Mouse (Mus musculus) right cerebral cortex, adult 2 months (tissue): Measurements from ENCODE around the gene Pet100.
"Not testable (repeated sequence)": the region's sequence is repeated elsewhere in the genome, so short reads cannot be mapped to it uniquely, and the experiment has no call there.

Source experiments
- DNase-seq, 2 experiments: peaks; one replicate each; pipeline ENCODE4 v3.0.0; 2021 to 2022; ENCODE audit warnings: low spot score in 2 of 2

Gene Pet100

DNA sequence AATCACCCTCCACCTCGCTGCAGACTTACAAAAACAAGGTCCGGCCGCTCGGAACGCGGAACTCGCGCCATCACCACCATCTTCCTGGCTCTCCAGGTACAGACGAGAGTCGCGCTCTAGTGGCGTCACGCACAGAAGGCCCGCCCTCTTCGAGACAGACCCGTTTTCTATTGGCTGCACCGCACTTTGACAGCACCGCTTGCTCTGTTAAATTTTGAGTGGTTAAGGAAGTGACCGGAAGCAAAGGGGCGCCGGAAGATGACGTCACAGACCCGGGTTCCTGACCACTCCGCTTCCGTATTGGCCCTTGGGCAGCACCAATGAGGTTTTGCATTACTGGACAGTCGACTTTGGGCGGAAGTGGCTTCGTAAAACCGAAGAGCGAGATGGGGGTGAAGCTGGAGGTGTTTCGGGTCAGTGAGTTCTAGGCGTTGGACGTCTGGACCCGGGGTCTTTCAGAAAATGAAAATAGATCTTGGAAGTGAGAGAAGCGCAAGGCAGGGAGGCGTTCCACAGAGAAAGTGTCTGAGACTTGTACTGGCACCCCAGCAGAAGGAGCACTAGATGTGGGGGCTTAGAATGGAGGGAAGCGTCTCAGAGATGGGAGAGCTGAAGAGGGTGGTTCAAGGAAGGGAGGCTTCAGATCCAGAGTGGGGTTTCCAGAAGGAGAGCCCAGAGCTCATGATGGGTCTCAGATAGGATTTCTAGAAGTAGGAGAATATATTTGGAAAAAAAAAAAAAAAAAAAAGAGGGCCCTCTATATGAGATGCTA is at the start of gene Pet100, which contains the start of gene Xab2:
TSS of gene Pet100 (plus strand) at position 350 of the 772 bp plus-strand sequence.
TSS of gene Xab2 (minus strand) at position 118 of the 772 bp plus-strand sequence.
- DNase-seq = peak; percentile 99 to 100

DNA sequence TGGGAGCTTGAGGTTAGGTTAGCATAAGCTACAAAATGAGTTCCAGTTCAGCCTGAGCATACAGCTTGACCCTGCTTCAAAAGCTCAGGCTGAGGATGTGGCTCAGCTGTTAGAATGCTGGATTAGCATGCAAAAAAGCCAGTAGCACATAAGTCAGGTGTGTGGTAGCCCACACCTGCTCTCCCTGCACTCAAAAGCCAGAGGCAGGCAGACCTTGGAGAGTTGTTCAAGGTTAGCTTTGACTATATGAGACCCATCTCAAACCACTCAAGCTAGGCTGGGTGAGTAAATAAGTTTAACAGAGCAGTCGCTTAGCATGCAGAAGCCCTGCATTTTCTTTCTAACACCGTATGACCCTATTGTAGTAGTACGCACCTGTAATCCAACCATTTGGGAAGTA is 46.8 kb upstream of the Pet100 start:
- DNase-seq = no peak

DNA sequence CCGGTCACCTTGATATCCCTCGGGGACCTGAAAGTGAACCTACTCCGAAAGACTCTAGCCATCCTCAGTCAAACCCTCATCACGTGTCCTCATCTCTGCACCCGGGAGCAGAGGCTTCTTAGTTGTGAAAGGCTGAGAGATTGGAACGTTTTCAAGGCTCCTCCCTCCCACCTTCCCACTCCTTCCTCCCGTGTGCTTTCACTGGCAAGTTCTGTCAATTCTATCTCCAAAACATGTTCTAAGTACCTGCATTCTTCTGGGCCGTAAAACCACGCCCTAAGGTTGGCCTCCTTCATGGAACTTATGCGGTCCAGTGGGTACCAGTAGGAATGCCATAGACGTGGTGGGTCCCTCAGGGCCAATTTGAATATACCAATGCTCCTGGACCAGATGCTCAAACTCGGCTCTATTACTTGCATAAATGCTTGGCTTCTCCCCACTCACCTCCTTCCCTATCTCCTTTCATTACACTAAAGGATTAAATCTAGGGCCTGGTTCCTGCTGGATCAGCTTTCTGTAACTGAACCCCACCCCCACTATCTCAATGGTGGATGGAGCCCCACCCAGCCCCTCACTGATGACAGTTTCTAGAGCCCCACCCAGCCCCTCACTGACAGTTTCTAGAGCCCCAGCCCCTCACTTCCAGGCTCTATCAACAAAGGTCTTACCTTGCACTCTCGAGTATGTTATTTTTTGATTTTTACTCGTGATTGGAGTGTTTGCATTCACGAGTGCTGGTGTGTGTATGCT is 45.0 kb upstream of the Pet100 start:
- DNase-seq = no peak

DNA sequence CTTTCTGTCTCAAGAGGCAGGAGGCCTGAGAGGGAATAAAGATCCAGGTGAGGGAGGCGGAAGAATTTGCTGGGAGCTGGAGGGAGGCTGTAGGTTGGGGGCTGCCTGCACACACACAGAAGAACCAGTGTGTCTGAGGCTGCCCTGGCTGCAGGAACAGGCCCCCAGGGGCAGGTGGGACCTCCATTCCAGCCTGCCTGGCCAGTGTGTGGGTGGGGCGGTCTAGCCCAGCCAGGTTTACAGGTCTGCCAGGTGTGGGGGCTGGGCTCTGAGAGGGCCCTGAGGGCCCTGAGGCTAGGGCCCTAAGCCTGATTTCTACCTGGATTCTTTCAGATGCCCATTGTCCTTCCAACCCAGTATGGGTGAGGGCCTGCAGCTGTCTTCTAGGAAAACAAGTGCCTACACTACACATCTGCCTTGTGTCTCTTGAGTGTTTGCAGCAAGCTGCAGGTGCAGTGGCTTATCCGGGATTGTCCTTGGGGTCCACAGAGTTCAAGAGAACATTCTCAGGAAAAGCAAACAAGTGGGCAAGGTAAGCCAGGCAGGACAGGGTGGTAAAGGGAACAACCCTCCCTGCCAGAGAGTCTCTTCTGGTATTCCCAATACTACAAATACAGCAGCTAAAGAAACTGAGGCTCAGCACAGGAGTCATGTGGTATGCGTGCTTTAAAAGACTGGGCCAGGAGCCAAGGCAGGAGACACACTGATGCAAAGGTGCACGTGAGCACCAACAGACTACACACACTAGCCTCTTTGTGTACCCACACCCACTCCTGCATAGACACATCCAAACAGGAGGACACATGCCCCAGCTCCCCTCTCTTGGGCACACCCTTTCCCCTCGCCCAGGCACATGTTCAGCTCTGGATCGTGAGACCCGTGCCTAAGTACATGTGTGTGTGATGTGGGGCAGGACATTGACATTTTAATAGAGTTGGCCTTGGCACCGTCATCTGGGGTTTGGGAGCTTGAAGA is 41.7 kb upstream of the Pet100 start:
- DNase-seq = no peak

DNA sequence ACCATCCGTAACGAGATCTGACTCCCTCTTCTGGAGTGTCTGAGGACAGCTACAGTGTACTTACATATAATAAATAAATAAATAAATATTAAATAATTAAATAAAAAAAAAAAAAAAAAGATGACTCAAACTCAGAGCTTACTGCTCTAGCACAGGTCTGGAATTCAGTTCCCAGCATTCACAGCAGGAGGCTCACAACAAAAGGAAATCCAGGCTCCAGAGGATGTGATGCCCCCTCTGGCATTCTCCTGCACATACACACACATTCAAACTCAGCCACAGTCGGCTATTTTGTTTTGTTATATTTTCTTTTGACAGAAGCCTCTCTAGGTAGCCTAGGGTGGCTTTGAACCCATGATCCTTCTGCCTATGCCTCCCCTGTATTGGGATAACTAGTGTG is 39.4 kb upstream of the Pet100 start:
- DNase-seq = not testable (repeated sequence)

DNA sequence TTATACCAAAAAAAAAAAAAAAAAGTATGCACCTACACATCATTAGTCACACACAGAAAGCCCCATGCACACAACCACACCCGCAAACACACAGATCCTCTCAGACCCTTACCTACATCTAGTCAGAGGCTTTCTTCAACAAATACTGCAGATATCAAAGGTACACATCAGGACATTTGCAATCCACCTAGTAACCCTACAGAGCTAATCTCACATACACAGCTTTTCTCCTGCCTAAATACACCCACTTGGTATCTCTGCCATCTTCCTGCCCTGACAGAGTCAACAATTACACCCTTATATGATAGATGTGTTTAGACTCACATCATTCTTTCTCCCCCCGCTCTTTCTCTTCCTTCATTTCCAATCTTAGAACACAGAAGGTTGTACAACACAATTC is 34.9 kb upstream of the Pet100 start:
- no peak for DNase-seq

DNA sequence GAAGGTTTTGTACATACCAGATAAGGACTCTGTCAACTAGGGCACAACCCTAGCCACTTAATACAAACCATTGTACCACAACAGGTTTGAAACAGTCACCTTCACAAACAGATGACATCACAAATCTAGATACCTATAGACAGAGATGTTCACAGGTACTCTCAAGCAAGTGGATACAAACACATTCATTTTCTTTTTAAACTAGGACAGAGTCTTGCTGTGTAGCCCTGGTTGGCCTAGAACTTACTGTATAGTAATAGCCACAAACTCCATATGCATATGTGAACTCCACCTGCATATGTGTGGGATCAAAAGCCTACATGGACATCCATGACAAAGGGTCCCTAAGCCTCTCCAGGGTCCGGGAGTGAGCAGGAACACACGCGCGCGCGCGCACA is 34.4 kb upstream of the Pet100 start, which contains the start of gene Camsap3:
TSS of gene Camsap3 (plus strand) at position 301 of the 398 bp plus-strand sequence.
- no peak for DNase-seq

DNA sequence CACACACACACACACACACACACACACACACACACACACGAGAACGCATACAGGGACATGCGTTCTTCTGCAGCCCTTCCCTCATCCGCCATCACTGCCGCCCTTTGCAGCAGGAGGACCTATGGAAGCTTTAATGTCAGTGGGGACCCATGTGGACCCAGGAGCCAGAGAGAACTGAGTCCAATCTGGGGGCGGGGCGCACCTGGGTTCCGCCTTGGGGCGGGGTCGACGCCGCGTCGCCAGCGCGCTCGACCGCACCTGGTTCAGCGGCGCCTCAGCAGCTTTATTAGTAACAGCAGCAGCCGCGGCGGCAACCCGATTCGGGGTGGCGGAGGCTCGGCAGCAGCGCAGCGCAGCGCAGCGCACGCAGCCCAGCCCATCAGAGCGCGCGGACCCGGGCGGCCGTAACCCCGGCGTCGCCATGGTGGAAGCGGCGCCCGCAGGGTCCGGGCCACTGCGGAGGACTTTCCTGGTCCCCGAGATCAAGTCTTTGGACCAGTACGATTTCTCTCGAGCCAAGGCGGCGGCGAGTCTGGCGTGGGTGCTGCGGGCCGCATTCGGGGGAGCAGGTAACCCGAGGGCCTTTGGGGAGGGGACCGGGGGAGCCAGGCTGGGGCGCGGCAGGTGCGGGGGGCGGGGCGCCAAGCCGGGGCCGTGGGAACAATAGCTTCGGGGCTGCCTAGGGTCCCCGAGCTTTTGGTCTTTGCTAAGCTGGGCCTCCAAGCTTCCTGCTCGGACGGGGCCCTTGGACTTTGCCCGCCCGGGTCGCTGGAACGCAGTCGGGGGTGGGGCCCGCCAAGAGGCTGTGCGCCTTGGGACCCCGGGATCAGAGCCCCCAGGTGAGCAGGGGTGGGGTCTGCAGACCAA is 33.7 kb upstream of the Pet100 start:
- DNase-seq = peak; percentile 72 to 78

DNA sequence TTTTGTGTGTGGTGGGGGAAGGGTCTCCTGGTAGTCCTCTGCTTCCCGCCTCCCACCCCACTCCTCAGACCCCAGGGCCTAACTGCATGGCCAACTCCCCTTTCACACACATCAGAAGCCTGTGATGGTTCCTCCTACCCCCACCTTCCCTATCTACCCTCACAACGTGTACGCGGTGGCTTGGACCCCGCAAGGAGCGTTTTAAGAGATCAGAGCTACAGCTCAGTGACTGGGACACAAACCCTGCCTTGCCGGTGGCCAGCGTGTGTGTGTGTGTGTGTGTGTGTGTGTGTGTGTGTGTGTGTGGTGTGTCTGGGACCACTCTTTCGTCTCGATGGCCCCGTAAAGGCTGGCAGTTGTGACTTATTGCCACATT is 33.1 kb upstream of the Pet100 start:
- peak in 1 of 2 experiments; percentile 39 for DNase-seq

DNA sequence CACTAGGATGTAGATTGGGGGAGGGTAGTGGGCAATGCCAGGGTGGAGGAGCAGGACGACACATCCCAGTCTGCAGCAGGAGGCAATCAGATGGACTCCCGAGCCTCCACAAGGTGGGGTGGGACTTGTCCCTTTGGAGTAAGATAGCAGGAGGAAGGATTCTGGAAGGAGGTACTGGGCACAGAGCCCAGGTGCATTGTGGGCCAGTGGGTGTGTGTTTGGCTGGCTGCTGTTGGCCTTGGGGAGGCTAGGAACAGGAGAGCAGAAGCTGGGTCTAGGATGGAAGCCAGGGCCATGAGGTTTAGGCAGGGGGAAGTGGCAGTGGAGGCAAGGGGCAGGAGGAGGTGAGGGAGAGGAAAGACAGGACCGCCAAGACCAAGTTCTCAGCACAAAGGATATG is 27.9 kb upstream of the Pet100 start:
- no peak for DNase-seq

DNA sequence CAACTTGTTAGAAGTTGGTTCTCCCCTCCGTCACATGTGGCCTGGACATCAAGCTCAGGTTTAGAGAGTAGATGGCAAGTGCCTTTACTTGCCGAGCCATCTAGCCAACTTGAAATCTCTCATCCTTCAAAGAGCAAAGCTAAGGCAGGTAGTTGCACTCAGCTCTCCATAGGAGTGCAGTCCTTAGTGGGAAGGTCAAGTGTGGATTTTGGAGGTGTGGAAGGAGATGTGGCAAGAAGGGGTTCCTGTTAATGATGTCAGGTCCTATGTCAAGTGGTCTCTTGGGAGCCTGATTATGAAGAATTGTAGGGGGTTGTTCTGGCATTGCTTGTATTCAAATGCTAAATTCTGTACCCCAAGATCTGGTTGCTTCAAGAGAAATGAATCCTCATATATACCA is 26.9 kb upstream of the Pet100 start:
- DNase-seq = no peak

DNA sequence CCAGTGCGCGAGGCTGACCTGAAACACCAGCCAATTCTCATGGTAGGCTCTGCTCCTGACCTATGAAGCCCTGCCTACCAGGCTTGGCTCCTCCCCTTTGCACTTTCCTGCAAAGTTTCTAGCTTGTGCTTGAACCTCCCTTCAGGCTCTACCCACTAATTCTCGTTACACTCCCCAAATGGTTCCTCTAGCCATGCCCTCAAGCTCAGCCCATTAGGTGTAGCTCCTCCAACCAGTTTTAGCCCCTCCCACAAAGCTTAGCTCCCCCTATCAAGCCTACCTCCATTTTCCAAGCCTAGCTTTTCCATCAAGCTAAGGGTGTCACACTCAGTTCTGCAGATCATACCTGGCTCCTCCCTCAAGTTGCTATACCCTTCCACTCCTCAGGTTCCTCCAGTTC is 23.3 kb upstream of the Pet100 start:
- DNase-seq = no peak

DNA sequence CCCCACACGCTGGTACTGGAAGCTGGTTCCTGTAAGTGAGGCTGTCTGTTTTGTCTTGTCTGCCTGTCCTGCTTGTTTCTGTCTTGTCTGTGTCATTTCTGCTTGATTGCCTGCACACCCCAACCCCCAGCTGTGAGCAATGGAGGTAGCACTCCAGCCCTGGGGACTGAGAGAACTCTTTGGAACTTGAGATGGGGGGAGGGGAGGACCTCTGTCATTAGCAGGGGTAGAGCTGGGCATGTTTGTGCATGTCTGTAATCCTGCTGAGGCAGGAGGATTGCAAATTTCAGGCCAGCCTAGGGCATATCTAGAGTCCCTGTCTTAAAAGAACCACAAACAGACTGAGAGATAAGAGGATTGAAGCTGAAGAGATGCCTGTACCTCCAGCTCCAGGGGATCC is 22.1 kb upstream of the Pet100 start:
- DNase-seq = no peak

DNA sequence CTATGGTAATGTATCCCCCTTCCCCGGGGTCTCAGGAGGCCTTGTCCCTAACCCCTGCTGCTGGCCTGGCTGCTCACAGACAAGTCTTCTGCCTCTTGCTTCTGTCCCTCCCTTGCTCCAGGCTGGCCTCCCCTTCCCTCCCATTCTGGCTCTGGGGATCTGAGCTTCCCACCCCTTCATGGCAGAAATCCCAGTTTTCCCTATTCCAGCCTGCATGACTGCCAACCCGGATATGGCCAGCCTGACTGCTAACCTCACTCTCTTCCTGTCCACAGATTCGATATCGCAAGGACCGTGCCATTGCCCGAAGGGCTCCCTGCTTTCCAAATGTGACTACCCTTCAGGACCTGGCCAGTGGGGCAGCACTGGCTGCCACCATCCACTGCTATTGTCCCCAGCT is 20.9 kb upstream of the Pet100 start:
- no peak for DNase-seq

DNA sequence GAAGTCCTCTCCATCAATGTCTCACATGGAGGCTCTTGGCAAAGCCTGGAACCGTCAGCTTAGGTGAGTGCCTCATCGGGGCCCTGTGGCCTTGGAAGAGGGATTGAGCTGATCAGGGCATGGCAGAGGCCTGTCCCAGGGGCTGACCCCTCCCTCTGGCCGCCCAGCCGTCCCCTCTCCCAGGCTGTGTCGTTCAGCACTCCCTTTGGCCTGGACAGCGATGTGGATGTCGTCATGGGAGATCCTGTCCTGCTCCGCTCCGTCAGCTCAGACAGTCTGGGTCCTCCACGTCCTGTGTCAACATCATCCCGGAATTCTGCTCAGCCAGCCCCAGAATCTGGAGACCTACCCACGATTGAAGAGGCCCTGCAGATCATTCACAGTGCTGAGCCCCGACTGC is 17.9 kb upstream of the Pet100 start:
- DNase-seq = no peak

DNA sequence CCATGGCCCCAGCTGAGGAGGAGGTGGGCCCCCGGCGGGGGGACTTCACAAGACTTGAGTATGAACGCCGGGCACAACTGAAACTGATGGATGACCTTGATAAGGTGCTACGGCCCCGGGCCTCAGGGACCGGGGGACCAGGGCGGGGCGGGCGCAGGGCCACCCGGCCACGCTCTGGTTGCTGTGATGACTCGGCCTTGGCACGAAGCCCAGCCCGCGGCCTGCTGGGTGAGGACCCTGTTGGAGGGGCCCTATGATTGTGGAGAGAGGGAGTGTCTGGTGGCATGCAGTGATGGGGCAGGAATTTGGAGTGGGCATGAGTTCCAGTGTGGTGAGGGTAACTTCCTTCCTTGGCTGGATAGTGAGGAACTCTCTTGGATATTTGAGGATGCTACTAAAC is 14.8 kb upstream of the Pet100 start:
- no peak for DNase-seq

DNA sequence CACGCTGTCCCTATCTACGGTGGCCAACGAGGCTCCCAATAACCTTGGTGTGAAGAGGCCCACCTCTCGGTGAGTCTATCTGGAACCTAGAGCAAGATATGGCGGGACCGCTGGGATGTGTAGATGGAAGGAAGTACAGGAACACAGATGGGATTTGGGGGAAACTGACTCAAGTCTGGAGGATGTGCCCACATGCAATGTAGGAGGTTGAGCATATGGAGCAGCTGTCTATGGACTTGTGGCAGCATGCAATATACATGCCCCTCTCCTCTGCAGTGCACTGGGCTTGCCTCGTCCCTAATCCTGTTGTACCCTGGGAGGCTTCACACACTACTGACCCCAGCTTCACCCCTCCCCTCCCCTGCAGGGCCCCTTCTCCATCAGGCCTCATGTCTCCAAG is 13.5 kb upstream of the Pet100 start:
- peak in 1 of 2 experiments; percentile 47 for DNase-seq

DNA sequence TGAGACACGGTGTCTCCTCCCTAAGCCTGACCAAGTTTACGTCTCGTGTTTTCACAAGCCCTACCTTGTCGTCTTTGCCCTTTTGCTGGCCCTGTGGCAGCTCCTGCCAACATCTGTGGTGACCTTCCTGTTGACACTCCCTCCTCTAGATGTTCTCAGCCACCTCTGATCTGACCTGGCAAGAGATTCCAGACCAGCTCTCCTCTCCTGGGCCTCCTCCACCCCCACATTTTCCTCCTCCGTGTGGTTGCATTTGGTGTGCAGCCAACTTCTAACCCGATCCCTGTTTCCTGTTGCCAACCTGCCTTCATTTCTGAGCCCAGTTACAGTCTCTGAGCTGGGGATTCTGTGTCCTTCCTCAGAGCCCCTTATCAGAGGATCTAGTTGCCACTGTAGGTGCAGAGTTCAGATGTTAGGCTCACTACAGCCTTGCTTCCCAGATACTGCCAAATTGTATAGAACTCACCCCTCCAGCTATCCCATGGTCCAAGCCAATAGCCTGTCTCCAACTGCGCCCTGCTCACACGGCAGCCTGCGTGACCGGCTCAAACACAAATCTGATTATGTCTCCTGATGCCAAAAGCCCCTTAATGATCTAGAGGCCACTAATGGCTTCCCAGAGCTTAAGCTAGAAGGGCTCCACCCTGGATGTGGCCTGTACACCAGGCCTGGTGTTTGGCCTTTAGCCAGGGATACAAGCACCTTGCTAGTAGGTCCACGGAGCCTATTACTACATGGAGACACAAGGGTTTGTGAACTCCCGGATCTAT is 12.1 kb upstream of the Pet100 start:
- DNase-seq = no peak

DNA sequence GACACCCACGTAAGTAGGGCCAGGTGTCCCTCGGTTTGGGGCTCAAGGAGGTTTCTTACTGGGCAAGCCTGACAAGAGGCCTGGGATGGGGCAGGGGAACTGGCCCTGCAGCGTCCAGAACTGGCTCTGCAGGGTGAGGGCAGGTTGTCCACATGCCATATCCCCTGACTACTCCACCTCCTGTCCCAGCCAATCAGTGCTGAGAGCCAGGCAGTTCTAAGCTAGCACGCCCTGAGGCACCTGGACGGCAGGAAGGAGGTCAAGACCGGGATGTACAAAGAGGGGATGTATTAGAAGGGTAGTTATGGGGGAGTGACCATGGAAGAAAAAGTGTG is 11.6 kb upstream of the Pet100 start:
- no peak for DNase-seq

DNA sequence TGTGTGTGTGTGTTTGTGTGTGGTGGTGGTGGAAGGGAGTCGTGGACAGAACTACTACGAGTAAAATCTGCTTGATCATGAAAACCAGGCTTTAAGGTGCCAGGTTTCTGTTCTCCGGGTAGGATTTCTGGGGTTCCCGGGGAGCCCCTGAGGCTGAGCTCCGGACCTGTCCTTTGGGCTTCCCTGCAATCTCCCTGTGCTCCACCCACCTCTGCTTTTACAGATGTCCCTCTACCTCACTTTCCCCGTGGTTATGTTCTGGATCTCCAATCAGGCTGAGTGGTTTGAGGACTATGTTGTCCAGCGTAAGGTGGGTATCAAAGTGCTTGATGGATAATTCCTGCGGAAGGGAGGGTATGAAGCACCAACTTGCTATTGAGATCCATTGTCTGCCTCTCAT is 771 bp downstream of the Pet100 start:
- DNase-seq = no peak
